Mouse (Mus musculus) CH12.LX (cell line): ENCODE data around the gene Ciao2a.

Experiments used
- CTCF ChIP-seq, 2 experiments: IDR thresholded peaks in 1 of 2; conservative IDR thresholded peaks in 1 of 2; 2 replicates each; pipeline ENCODE4 v1.5.1; 2011 to 2012; ENCODE audit warnings: low read depth in 2 of 2, low read length in 2 of 2, improper control_type of control experiment in 1 of 2, inconsistent platforms in 1 of 2, mild to moderate bottlenecking in 1 of 2, moderate library complexity in 1 of 2
- ELF1 ChIP-seq: IDR thresholded peaks from 2 replicates; pipeline ENCODE4 v1.6.1; 2014; ENCODE audit warnings: low read depth, mild to moderate bottlenecking, inconsistent platforms, low read length, improper control_type of control experiment
- NELFE ChIP-seq: IDR thresholded peaks from 2 replicates; pipeline ENCODE4 v1.6.1; 2011; ENCODE audit warnings: low read depth, low read length, improper control_type of control experiment
- RAD21 ChIP-seq: IDR thresholded peaks from 2 replicates; pipeline ENCODE4 v1.6.1; 2011; ENCODE audit warnings: low read depth, mild to moderate bottlenecking, low read length, improper control_type of control experiment, moderate library complexity
- SIN3A ChIP-seq: IDR thresholded peaks from 2 replicates; pipeline ENCODE4 v1.6.1; 2012; ENCODE audit warnings: low read length, improper control_type of control experiment, inconsistent platforms
- ZC3H11A ChIP-seq: IDR thresholded peaks from 2 replicates; pipeline ENCODE4 v1.6.1; 2012; ENCODE audit warnings: low read depth, mild to moderate bottlenecking, inconsistent platforms, low read length, improper control_type of control experiment

GRCm38 (mm10) chr9:66101577-66101976 is 24.8 kb upstream of the Ciao2a start:
- TF ChIP-seq ELF1 = no peak
- TF ChIP-seq SIN3A = no peak
- no peak for TF ChIP-seq RAD21
- no peak for TF ChIP-seq ZC3H11A
- TF ChIP-seq CTCF (conservative IDR thresholded peaks at IDR 0.05 in 1 of 2, IDR thresholded peaks at IDR 0.05 in 1 of 2; ENCODE audit: low read depth in 2 of 2, low read length in 2 of 2) = no peak
- TF ChIP-seq NELFE = no peak
